Mouse (Mus musculus): ENCODE results near the gene Gorab. TPM values are rescaled to one million over a fixed set of nuclear protein-coding genes. Genes with fewer than 3 reads are reported as not detected.

The Gorab gene
- total RNA-seq, 2 experiments from 2014 or later = 2.9 to 4.9 TPM

DNA sequence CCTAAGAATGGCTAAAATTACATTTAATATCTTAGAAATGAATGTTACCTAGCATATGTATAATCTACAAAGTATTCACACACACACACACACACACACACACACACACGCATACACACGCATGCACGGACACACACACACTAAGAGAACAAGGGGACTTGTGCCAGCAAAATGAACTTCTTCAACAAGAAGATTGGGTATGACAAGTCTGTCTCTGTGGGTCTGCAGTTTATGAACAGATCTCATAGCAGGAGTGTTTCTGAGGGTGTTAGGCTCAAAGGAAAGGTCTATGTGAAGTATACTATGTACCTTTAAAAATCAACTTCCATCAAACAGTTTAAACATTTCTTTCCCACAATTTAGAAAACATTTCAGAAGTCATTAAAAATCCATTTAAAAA is 43.9 kb downstream of the Gorab start:
- DNase-seq = no peak
- intact Hi-C loops (cut with DNase I; ENCODE audit: low total_unique reads) = no loop called here

- DNase-seq = no peak
- intact Hi-C loops (cut with DNase I; ENCODE audit: low total_unique reads) = no loop called here
Measured at GRCm38 (mm10) chr1:163358165-163358564, 45.3 kb downstream of the Gorab start.

DNA sequence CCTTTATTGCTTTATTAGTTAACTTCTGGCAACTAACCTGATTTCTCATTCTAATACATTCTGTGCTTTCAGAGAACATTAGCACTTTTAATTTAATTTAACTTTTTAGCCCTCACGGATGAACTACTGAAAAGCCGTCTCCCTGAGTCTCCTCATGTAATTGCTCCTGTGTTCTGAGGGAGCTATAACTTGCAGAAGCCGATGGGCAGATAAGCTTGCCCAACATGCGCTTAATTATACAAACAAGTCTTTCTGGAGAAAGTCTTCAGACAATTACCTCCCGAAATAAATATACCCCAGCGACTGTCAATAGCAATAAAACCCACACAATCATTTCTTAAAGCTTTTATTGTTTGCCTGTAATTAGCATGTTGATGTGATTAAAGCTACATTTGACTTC is 45.7 kb downstream of the Gorab start:
- intact Hi-C loops (cut with DNase I; ENCODE audit: low total_unique reads) = no loop called here
- no peak for DNase-seq

GRCm38 (mm10) chr1:163356167-163356566 is 47.3 kb downstream of the Gorab start:
- DNase-seq = no peak
- intact Hi-C loops (cut with DNase I; ENCODE audit: low total_unique reads) = no loop called here

DNA sequence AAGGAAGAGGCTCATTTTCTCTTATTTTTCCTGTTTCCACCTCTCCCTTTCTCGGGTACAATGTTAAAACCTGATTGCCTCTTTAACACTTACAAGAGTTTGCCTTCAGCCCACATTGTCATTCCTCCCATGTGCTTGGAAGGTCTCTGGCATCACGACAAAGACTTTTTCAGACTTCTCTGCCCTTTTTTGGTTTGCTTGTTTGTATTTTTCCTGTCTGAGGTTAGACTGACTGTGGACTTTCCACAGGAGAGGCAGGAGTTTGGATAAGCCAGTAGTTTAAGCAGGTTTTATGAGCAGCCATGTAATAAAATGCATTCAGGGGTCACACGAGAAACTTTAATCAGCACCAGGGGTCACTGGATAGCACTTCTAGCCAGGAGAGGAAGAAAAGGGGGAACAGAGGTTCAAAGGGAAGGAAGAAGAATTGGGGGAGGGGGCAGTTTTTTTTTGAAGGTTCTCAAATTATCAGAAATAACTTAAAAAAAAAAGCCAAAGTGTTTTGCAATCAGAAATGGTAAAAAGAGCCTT is 47.8 kb downstream of the Gorab start:
- DNase-seq = no peak
- intact Hi-C loops (cut with DNase I; ENCODE audit: low total_unique reads) = no loop called here

DNA sequence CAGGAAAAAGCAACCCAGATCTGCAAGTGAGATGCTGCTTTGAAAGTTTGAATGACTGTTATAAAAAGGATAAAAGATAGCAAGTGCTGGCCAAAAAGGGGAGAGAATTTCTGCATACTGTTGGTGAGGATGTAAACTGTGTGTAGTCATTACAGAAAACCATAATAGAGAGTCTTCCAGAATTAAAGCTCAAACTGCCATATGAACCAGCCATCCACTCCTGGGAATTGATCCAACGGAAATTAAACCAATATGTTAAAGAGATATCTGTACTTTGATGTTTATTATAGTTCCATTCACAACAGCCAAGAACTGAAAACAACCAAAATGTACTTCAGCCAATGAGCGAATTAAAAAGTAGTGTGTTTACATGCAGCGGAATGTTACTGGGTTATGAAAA is 52.5 kb downstream of the Gorab start:
- intact Hi-C loops (cut with DNase I; ENCODE audit: low total_unique reads) = no loop called here
- no peak for DNase-seq

DNA sequence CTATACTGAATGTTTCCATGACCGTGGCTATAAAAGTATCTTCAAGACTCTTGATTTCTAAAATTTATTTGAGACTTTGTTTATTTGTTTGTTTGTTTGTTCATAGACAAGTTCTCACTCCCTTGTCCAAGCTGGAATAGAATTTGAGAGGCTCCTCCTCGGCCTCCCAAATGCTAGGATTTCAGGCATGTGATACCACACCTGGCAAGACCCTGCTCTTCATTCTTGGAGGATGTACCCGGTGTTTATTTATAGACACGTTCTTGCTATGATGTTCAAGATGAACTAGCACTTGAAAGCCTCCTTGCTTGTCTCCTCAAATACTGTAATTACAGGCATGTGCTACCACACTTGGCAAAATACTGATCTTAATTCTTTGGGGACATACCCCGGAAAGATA is 57.9 kb downstream of the Gorab start:
- intact Hi-C loops (cut with DNase I; ENCODE audit: low total_unique reads) = no loop called here
- no peak for DNase-seq

DNA sequence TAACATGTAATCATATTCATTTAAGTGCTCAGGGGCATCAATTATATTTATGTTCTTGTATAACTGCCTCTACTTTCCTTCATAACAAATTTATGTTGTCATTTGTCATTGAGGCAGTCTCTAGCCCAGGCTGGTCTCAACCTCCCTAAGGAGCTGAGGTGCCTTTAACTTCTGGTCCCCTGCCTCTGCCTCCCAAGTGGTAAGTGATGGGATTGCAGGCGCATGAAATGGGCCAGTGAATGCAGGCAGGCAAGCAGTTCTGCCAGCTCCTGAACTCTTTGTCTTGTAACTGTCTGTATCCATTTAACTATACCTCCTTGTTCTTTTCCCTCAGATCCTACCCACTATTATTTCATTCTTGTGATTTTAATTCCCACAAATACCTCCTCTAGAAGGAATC is 58.5 kb downstream of the Gorab start:
- intact Hi-C loops (cut with DNase I; ENCODE audit: low total_unique reads) = no loop called here
- DNase-seq = no peak

DNA sequence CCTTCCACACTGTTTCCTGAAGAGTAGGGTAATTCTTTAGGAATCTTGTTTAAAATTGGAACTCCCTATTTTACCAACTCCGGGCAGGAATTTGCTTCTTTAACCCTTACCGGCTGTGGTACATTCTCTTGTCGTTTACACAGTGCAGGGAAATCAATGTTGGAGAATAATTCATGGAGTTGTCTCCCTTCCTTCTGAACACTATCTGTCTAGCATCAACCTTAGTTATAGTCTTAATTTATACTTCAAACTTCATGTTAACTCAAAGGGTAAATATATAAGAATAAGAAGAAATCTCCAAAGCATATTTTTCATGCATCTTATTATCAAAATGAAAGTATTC is 64.3 kb downstream of the Gorab start:
- intact Hi-C loops (cut with DNase I; ENCODE audit: low total_unique reads) = no loop called here
- no peak for DNase-seq

DNA sequence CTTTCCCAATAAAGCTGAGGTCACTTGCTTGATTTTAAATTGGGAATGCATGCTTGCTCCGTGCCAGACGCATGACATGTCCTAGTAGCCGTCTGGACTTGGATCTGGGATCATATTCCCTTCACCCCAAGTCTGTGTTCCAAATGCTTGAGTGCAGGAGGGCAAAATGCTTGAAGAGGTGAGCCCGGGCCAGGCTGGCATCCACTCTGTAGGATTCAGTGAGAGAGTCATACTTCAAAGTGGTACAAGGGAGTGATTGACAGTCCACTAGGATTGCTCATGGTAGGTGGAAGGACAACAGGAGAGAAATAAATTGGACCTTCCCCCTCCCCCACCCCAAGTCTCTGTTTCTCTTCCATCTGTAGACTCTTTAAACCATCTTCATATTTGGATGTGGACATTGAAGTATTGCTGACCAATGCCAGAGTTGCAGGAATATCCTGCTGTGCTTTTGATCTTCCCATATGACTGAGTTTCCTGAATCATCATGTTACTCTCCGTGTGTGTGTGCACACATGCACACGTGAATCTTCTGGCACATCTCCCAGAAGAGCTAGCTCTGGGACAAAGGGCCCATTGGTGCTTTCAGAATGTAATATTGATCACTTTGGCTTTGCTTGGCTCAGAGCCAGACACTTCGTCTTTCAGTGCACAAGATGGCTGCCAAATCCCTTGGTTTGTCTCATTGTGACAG is 64.8 kb downstream of the Gorab start:
- DNase-seq = peak; percentile 51
- intact Hi-C loops (cut with DNase I; ENCODE audit: low total_unique reads) = no loop called here

GRCm38 (mm10) chr1:163337821-163338220 is 65.6 kb downstream of the Gorab start:
- peak; percentile 30 for DNase-seq
- intact Hi-C loops (cut with DNase I; ENCODE audit: low total_unique reads) = no loop called here

Other genes with a start within 250 kb of the Gorab start
- 10 to 100 TPM; 39.2 to 49.9 TPM for gene Prrx1, start 90.0 kb downstream of the Gorab start, total RNA-seq (2021)